Mouse (Mus musculus) forebrain, embryonic 14.5 days (tissue): Measurements from ENCODE around the gene Hoxb8. TPM values are rescaled to one million over a fixed set of nuclear protein-coding genes. Genes with fewer than 3 reads are reported as not detected.

Source experiments
- ATAC-seq: fragments of 200-750 bp; cut with Nextera tagmentation; 2 replicates; pipeline ENCODE4 v1.8.0; 2017; ENCODE audit warnings: mild to moderate bottlenecking, moderate library complexity
- DNase-seq: peaks from one replicate; pipeline ENCODE4 v3.0.0-alpha.2; 2015; ENCODE audit warnings: low spot score
- H3K27ac ChIP-seq: fragments of 300-500 bp; sonication (generic); 2 replicates; pipeline ENCODE4 v1.5.1; 2014; ENCODE audit warnings: low read depth, mild to moderate bottlenecking, control low read depth, low read length, moderate library complexity
- H3K27me3 ChIP-seq: fragments of 300-500 bp; sonication (generic); replicated peaks from 2 replicates; pipeline ENCODE4 v1.6.1; 2014; ENCODE audit warnings: low read length, control low read depth, mixed read lengths; ENCODE audit not compliant: control insufficient read depth, insufficient read depth
- H3K36me3 ChIP-seq: fragments of 300-500 bp; sonication (generic); 2 replicates; pipeline ENCODE4 v1.6.1; 2014; ENCODE audit warnings: low read length, control low read depth; ENCODE audit not compliant: control insufficient read depth, insufficient read depth
- H3K4me1 ChIP-seq: fragments of 300-500 bp; sonication (generic); 2 replicates; pipeline ENCODE4 v1.6.1; 2014; ENCODE audit warnings: antibody characterized with exemption, low read length, control low read depth; ENCODE audit not compliant: control insufficient read depth, insufficient read depth
- H3K4me2 ChIP-seq: fragments of 300-500 bp; sonication (generic); 2 replicates; pipeline ENCODE4 v1.6.1; 2014; ENCODE audit warnings: mild to moderate bottlenecking, control low read depth, low read length
- H3K4me3 ChIP-seq: fragments of 300-500 bp; sonication (generic); 2 replicates; pipeline ENCODE4 v1.5.1; 2014; ENCODE audit warnings: low read depth, low read length, control low read depth
- H3K9ac ChIP-seq: fragments of 300-500 bp; sonication (generic); 2 replicates; pipeline ENCODE4 v1.6.1; 2014; ENCODE audit warnings: mild to moderate bottlenecking, low read length, control low read depth, moderate library complexity
- H3K9me3 ChIP-seq: fragments of 300-500 bp; sonication (generic); replicated peaks from 2 replicates; pipeline ENCODE4 v1.6.1; 2016; ENCODE audit warnings: low read length, control low read depth, mixed read lengths; ENCODE audit not compliant: control insufficient read depth
- WGBS: fragments of 180-500 bp; shearing (Covaris S2); extraction: QIAGEN DNeasy Blood & Tissue Kit; methylation state at CpG from one replicate; pipeline ENCODE4 v1.1.7; 2014; 5-methylcytosine and 5-hydroxymethylcytosine counted together
- polyA plus RNA-seq: library from polyadenylated mRNA; unstranded; fragments of >200 nt; fragmentation: Nextera tagmentation; extraction: Ambion mirVana; gene quantifications from 2 replicates; pipeline ENCODE4 v1.2.1, GENCODE M21; 2014

Hoxb8 gene
- polyA plus RNA-seq, 1 experiment from 2014 or later, result not detected

GRCm38 (mm10) chr11:96274428-96274827 lies 7.3 kb upstream of the Hoxb8 start:
- WGBS, result 3% methylated on average over 10 of the region's 10 CpGs
- H3K9me3 ChIP-seq, result no peaks in the 10 kb centered on the region
- H3K27ac ChIP-seq, result no peak overlapping the region
- H3K4me2 ChIP-seq, result no peak overlapping the region
- no peaks in the 10 kb centered on the region for H3K36me3 ChIP-seq
- no peaks in the 10 kb centered on the region for H3K4me1 ChIP-seq
- DNase-seq, result no peak
- H3K9ac ChIP-seq, result no peak overlapping the region
- ATAC-seq, result no peak
- H3K27me3 ChIP-seq, result peaks cover 99% of the 10 kb centered on the region
- no peak overlapping the region for H3K4me3 ChIP-seq

GRCm38 (mm10) chr11:96275896-96276295 lies 5.8 kb upstream of the Hoxb8 start:
- Histone ChIP-seq H3K4me2 (no peak overlapping the region), H3K27ac (no peak overlapping the region), H3K9ac (no peak overlapping the region), H3K27me3 (peaks cover 99% of the 10 kb centered on the region), H3K4me3 (no peak overlapping the region), H3K36me3 (no peaks in the 10 kb centered on the region), H3K9me3 (no peaks in the 10 kb centered on the region), H3K4me1 (no peaks in the 10 kb centered on the region)
- whole genome bisulfite sequencing, result 6% methylated on average over 4 of the region's 4 CpGs
- ATAC-seq (no peak), DNase-seq (no peak)

- Histone ChIP-seq H3K4me1 (no peaks in the 10 kb centered on the region), H3K9me3 (no peaks in the 10 kb centered on the region), H3K4me3 (no peak overlapping the region), H3K9ac (no peak overlapping the region), H3K27ac (no peak overlapping the region), H3K4me2 (no peak overlapping the region), H3K27me3 (peaks cover 94% of the 10 kb centered on the region), H3K36me3 (no peaks in the 10 kb centered on the region)
- no peak for ATAC-seq
- WGBS, result 1% methylated on average over 35 of the region's 35 CpGs
- DNase-seq, result no peak
These were observed 4.3 kb upstream of the Hoxb8 start for GRCm38 (mm10) chr11:96277151-96278044.

GRCm38 (mm10) chr11:96278324-96278723 lies 3.4 kb upstream of the Hoxb8 start:
- Histone ChIP-seq H3K27ac (no peak overlapping the region), H3K4me2 (no peak overlapping the region), H3K4me3 (no peak overlapping the region), H3K9me3 (no peaks in the 10 kb centered on the region), H3K27me3 (peaks cover 94% of the 10 kb centered on the region), H3K36me3 (no peaks in the 10 kb centered on the region), H3K4me1 (no peaks in the 10 kb centered on the region), H3K9ac (no peak overlapping the region)
- 12% methylated on average over 14 of the region's 14 CpGs for WGBS
- ATAC-seq (no peak), DNase-seq (no peak)

- WGBS, result 0% methylated on average over 9 of the region's 9 CpGs
- ATAC-seq, result peak; percentile 73
These were observed 2.9 kb upstream of the Hoxb8 start for GRCm38 (mm10) chr11:96278773-96279172.

GRCm38 (mm10) chr11:96279421-96280233 lies 2.1 kb upstream of the Hoxb8 start:
- Histone ChIP-seq H3K36me3 (no peaks in the 10 kb centered on the region), H3K4me2 (no peak overlapping the region), H3K9ac (no peak overlapping the region), H3K4me1 (no peaks in the 10 kb centered on the region), H3K4me3 (no peak overlapping the region), H3K9me3 (no peaks in the 10 kb centered on the region), H3K27ac (no peak overlapping the region), H3K27me3 (peaks cover 94% of the 10 kb centered on the region)
- DNase-seq, result no peak
- ATAC-seq, result no peak
- 2% methylated on average over 31 of the region's 31 CpGs for WGBS

More at GRCm38 (mm10) chr11:96278773-96279172, 2.9 kb upstream of the Hoxb8 start:
- no peaks in the 10 kb centered on the region for H3K36me3 ChIP-seq
- no peak overlapping the region for H3K4me2 ChIP-seq
- peak; percentile 91 for DNase-seq
- H3K27ac ChIP-seq, result no peak overlapping the region
- H3K4me1 ChIP-seq, result no peaks in the 10 kb centered on the region
- H3K9ac ChIP-seq, result no peak overlapping the region
- H3K27me3 ChIP-seq, result peaks cover 94% of the 10 kb centered on the region
- H3K9me3 ChIP-seq, result no peaks in the 10 kb centered on the region
- H3K4me3 ChIP-seq, result no peak overlapping the region

- H3K4me1 ChIP-seq, result no peaks in the 10 kb centered on the region
- H3K27me3 ChIP-seq, result peaks cover 94% of the 10 kb centered on the region
- no peak overlapping the region for H3K4me3 ChIP-seq
- ATAC-seq (no peak), DNase-seq (no peak)
- no peaks in the 10 kb centered on the region for H3K36me3 ChIP-seq
- no peak overlapping the region for H3K4me2 ChIP-seq
- H3K9ac ChIP-seq, result no peak overlapping the region
- H3K9me3 ChIP-seq, result no peaks in the 10 kb centered on the region
- 6% methylated on average over 8 of the region's 8 CpGs for WGBS
- no peak overlapping the region for H3K27ac ChIP-seq
These were observed 1.0 kb upstream of the Hoxb8 start for GRCm38 (mm10) chr11:96280399-96281378.

GRCm38 (mm10) chr11:96281396-96281795 lies 309 bp upstream of the Hoxb8 start:
- Histone ChIP-seq H3K9ac (no peak overlapping the region), H3K27me3 (peaks cover 94% of the 10 kb centered on the region), H3K36me3 (no peaks in the 10 kb centered on the region), H3K4me1 (no peaks in the 10 kb centered on the region), H3K27ac (no peak overlapping the region), H3K9me3 (no peaks in the 10 kb centered on the region), H3K4me3 (no peak overlapping the region), H3K4me2 (no peak overlapping the region)
- no peak for ATAC-seq
- WGBS, result 4% methylated on average over 18 of the region's 18 CpGs
- no peak for DNase-seq
